Mouse (Mus musculus): ENCODE measurements around the gene Cpne6. TPM values are rescaled to one million over a fixed set of nuclear protein-coding genes. Genes with fewer than 3 reads are reported as not detected.

Cpne6 gene
- polyA plus RNA-seq, 1 experiment, result not detected

DNA sequence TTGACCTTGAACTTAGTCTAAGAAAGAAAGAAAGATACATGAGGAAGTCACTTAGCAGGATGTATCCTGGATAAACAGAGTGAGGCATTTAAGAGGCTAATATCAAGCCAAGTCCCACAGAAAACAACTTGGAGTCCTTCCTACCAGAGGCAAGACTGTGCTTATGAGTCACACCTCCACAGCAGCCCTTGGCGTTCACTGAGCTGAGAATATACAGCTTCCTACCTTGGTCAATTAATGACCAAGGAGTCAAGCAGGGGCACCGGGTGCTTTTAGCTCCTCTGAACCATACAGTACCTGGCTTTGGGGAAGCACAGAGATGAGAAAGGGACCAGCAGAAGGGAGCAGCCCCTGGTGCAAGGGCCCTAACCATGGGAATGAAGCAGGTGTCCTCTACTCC is 41.2 kb upstream of the Cpne6 start:
- H3K4me2 ChIP-seq (ENCODE audit: low read depth), result no peak overlapping the region
- no peak for TF ChIP-seq POLR2A (IDR thresholded peaks at IDR 0.05; ENCODE audit: insufficient read length, low read depth)
- no peak for TF ChIP-seq USF1 (IDR thresholded peaks at IDR 0.05; ENCODE audit: low read depth)
- no peak for TF ChIP-seq TCF3 (IDR thresholded peaks at IDR 0.05; ENCODE audit: insufficient read length, low read depth)
- TF ChIP-seq POLR2AphosphoS2 (IDR thresholded peaks at IDR 0.05; ENCODE audit: insufficient read length, low read depth), result no peak
- no peak for TF ChIP-seq TCF12 (IDR thresholded peaks at IDR 0.05; ENCODE audit: insufficient read depth, poor library complexity, severe bottlenecking)
- no peak for TF ChIP-seq CEBPB (IDR thresholded peaks at IDR 0.05; ENCODE audit: insufficient read depth, poor library complexity, severe bottlenecking)
- no peak for TF ChIP-seq MYOG (IDR thresholded peaks at IDR 0.05; ENCODE audit: control insufficient read depth in 1 of 3, insufficient read depth in 1 of 3, insufficient read length in 2 of 3, low read depth in 2 of 3)
- TF ChIP-seq MYOD1 (IDR thresholded peaks at IDR 0.05; ENCODE audit: control insufficient read depth in 1 of 3, insufficient read length in 2 of 3, low read depth in 2 of 3), result no peak
- TF ChIP-seq REST (IDR thresholded peaks at IDR 0.05; ENCODE audit: insufficient read depth, insufficient read length), result no peak
- no peak for TF ChIP-seq E2F4 (IDR thresholded peaks at IDR 0.05; ENCODE audit: insufficient read depth)
- no peak overlapping the region for H3ac ChIP-seq (ENCODE audit: control insufficient read depth, insufficient read length)
- H3K36me3 ChIP-seq (ENCODE audit: control insufficient read depth, insufficient read depth), result no peaks in the 10 kb centered on the region
- H3K27me3 ChIP-seq (ENCODE audit: control insufficient read depth, insufficient read depth, insufficient read length), result peaks cover 49% of the 10 kb centered on the region
- H3K79me2 ChIP-seq (ENCODE audit: control insufficient read depth, insufficient read depth), result no peaks in the 10 kb centered on the region
- no peak overlapping the region for H3K4me3 ChIP-seq

DNA sequence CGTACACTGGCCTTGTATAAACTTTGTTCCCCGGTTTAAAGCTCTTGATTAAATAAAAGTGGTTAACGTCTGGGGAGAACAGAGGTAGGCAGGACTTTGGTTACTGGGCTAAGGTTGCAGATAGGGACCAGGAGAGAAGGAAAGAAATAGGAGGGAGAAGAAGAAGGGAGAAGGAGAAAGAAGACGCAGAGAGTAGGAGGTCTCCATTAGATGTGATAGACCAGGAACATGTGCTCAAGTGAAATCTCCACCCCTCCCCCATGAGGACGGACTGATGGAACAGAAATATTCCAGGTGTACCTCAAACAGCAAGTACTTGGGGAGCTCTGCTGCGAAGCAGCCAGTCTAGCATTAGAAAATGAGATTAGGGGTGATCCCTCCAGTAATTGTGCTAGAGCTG is 40.4 kb upstream of the Cpne6 start:
- no peaks in the 10 kb centered on the region for H3K36me3 ChIP-seq (ENCODE audit: control insufficient read depth, insufficient read depth)
- H3K4me3 ChIP-seq, result no peak overlapping the region
- H3K27me3 ChIP-seq (ENCODE audit: control insufficient read depth, insufficient read depth, insufficient read length), result peaks cover 41% of the 10 kb centered on the region
- no peak for TF ChIP-seq SRF (IDR thresholded peaks at IDR 0.05; ENCODE audit: control insufficient read depth, insufficient read length, low read depth)
- TF ChIP-seq TCF3 (IDR thresholded peaks at IDR 0.05; ENCODE audit: insufficient read length, low read depth), result no peak
- no peak for TF ChIP-seq E2F4 (IDR thresholded peaks at IDR 0.05; ENCODE audit: insufficient read depth)
- TF ChIP-seq MAX (IDR thresholded peaks at IDR 0.05; ENCODE audit: low read depth), result no peak
- no peak for TF ChIP-seq POLR2AphosphoS2 (IDR thresholded peaks at IDR 0.05; ENCODE audit: insufficient read length, low read depth)
- no peak for TF ChIP-seq POLR2A (IDR thresholded peaks at IDR 0.05; ENCODE audit: insufficient read length, low read depth)
- no peak for TF ChIP-seq TCF12 (IDR thresholded peaks at IDR 0.05; ENCODE audit: insufficient read depth, poor library complexity, severe bottlenecking)
- no peak for TF ChIP-seq MYOD1 (IDR thresholded peaks at IDR 0.05; ENCODE audit: control insufficient read depth in 1 of 3, insufficient read length in 2 of 3, low read depth in 2 of 3)
- no peak for TF ChIP-seq REST (IDR thresholded peaks at IDR 0.05; ENCODE audit: insufficient read depth, insufficient read length)
- no peak overlapping the region for H3ac ChIP-seq (ENCODE audit: control insufficient read depth, insufficient read length)
- no peak overlapping the region for H3K4me2 ChIP-seq (ENCODE audit: low read depth)
- no peaks in the 10 kb centered on the region for H3K79me2 ChIP-seq (ENCODE audit: control insufficient read depth, insufficient read depth)

DNA sequence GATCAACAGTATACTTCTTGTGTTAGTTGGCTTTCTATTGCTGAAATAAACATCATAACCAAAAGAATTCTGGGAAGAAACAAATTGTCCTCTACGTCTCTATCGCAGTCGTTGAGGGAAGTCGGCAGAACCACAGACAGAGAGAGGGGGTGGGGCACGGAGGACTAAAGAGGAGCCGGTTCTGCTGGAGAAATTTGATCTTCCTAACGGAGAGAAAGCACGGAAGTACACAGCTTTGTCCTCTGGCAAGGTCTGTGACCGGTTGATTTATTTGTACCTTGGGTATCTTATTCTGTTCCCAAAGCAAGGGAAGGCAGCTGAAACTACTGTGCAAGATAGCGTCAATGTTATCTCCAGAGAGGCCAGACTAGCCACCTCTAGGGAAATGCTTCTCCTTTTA is 39.4 kb upstream of the Cpne6 start:
- no peak for TF ChIP-seq CEBPB (IDR thresholded peaks at IDR 0.05; ENCODE audit: insufficient read depth, poor library complexity, severe bottlenecking)
- no peak for TF ChIP-seq MYOG (IDR thresholded peaks at IDR 0.05; ENCODE audit: control insufficient read depth in 1 of 3, insufficient read depth in 1 of 3, insufficient read length in 2 of 3, low read depth in 2 of 3)
- TF ChIP-seq REST (IDR thresholded peaks at IDR 0.05; ENCODE audit: insufficient read depth, insufficient read length), result no peak
- TF ChIP-seq TCF3 (IDR thresholded peaks at IDR 0.05; ENCODE audit: insufficient read length, low read depth), result no peak
- no peak for TF ChIP-seq USF1 (IDR thresholded peaks at IDR 0.05; ENCODE audit: low read depth)
- TF ChIP-seq MAX (IDR thresholded peaks at IDR 0.05; ENCODE audit: low read depth), result no peak
- TF ChIP-seq SRF (IDR thresholded peaks at IDR 0.05; ENCODE audit: control insufficient read depth, insufficient read length, low read depth), result no peak
- TF ChIP-seq E2F4 (IDR thresholded peaks at IDR 0.05; ENCODE audit: insufficient read depth), result no peak
- no peak for TF ChIP-seq TCF12 (IDR thresholded peaks at IDR 0.05; ENCODE audit: insufficient read depth, poor library complexity, severe bottlenecking)
- Histone ChIP-seq H3K79me2 (ENCODE audit: control insufficient read depth, insufficient read depth) (no peaks in the 10 kb centered on the region), H3ac (ENCODE audit: control insufficient read depth, insufficient read length) (no peak overlapping the region), H3K36me3 (ENCODE audit: control insufficient read depth, insufficient read depth) (no peaks in the 10 kb centered on the region), H3K4me2 (ENCODE audit: low read depth) (no peak overlapping the region), H3K4me3 (no peak overlapping the region), H3K27me3 (ENCODE audit: control insufficient read depth, insufficient read depth, insufficient read length) (peaks cover 32% of the 10 kb centered on the region)

DNA sequence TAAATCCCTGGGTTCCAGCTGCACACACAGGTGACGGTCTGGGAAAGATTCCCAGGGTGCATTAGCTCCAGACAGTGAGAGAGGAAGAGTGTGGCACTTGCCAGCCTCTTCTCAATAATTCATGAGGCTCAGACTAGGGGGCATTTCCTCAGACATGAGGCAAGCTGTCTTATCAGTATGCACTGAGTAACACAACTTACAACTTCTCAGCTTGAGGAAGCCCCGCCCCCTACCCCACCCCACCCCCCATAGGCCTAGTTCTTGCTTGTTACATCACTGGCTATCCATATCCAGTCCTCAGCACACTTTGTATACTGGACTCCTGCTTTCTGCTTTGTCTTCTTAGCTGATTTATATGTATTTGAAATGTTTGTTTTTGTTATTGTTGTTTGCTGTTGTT is 34.6 kb upstream of the Cpne6 start:
- H3K36me3 ChIP-seq (ENCODE audit: control insufficient read depth, insufficient read depth), result no peaks in the 10 kb centered on the region
- H3K4me2 ChIP-seq (ENCODE audit: low read depth), result no peak overlapping the region
- no peak overlapping the region for H3K4me3 ChIP-seq
- peaks cover 9% of the 10 kb centered on the region for H3K27me3 ChIP-seq (ENCODE audit: control insufficient read depth, insufficient read depth, insufficient read length)
- H3ac ChIP-seq (ENCODE audit: control insufficient read depth, insufficient read length), result no peak overlapping the region
- TF ChIP-seq E2F4 (IDR thresholded peaks at IDR 0.05; ENCODE audit: insufficient read depth) (no peak), REST (IDR thresholded peaks at IDR 0.05; ENCODE audit: insufficient read depth, insufficient read length) (no peak), MYOD1 (IDR thresholded peaks at IDR 0.05; ENCODE audit: control insufficient read depth in 1 of 3, insufficient read length in 2 of 3, low read depth in 2 of 3) (no peak), CEBPB (IDR thresholded peaks at IDR 0.05; ENCODE audit: insufficient read depth, poor library complexity, severe bottlenecking) (no peak), TCF3 (IDR thresholded peaks at IDR 0.05; ENCODE audit: insufficient read length, low read depth) (no peak), MYOG (IDR thresholded peaks at IDR 0.05; ENCODE audit: control insufficient read depth in 1 of 3, insufficient read depth in 1 of 3, insufficient read length in 2 of 3, low read depth in 2 of 3) (no peak), TCF12 (IDR thresholded peaks at IDR 0.05; ENCODE audit: insufficient read depth, poor library complexity, severe bottlenecking) (no peak), SRF (IDR thresholded peaks at IDR 0.05; ENCODE audit: control insufficient read depth, insufficient read length, low read depth) (no peak), POLR2A (IDR thresholded peaks at IDR 0.05; ENCODE audit: insufficient read length, low read depth) (no peak), POLR2AphosphoS2 (IDR thresholded peaks at IDR 0.05; ENCODE audit: insufficient read length, low read depth) (no peak), USF1 (IDR thresholded peaks at IDR 0.05; ENCODE audit: low read depth) (no peak), MAX (IDR thresholded peaks at IDR 0.05; ENCODE audit: low read depth) (no peak)
- no peaks in the 10 kb centered on the region for H3K79me2 ChIP-seq (ENCODE audit: control insufficient read depth, insufficient read depth)

DNA sequence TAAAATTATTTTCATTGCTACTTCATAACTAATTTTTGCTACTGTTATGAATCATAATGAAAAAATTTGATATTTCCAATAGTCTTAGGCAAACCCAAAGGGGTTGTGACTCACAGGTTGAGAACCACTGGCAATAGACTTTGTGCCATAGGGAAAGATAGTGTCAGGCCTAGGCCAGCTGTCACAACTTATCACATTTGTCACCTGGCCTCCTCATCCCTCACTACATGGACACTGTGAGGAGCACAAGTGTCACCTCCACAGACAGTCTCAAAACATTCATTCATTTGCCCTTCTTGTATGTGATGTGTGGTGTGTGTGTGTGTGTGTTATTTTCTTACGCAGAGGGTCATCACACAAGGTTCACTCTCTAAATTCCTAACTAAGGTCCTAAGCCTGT is 32.8 kb upstream of the Cpne6 start:
- Histone ChIP-seq H3K27me3 (ENCODE audit: control insufficient read depth, insufficient read depth, insufficient read length) (no peaks in the 10 kb centered on the region), H3K4me2 (ENCODE audit: low read depth) (no peak overlapping the region), H3ac (ENCODE audit: control insufficient read depth, insufficient read length) (no peak overlapping the region), H3K79me2 (ENCODE audit: control insufficient read depth, insufficient read depth) (no peaks in the 10 kb centered on the region), H3K36me3 (ENCODE audit: control insufficient read depth, insufficient read depth) (no peaks in the 10 kb centered on the region), H3K4me3 (no peak overlapping the region)
- no peak for TF ChIP-seq REST (IDR thresholded peaks at IDR 0.05; ENCODE audit: insufficient read depth, insufficient read length)
- TF ChIP-seq MYOG (IDR thresholded peaks at IDR 0.05; ENCODE audit: control insufficient read depth in 1 of 3, insufficient read depth in 1 of 3, insufficient read length in 2 of 3, low read depth in 2 of 3), result no peak
- no peak for TF ChIP-seq POLR2A (IDR thresholded peaks at IDR 0.05; ENCODE audit: insufficient read length, low read depth)
- TF ChIP-seq MAX (IDR thresholded peaks at IDR 0.05; ENCODE audit: low read depth), result no peak
- TF ChIP-seq MYOD1 (IDR thresholded peaks at IDR 0.05; ENCODE audit: control insufficient read depth in 1 of 3, insufficient read length in 2 of 3, low read depth in 2 of 3), result peak in 2 of 3 experiments; percentile 24 to 50
